Mouse (Mus musculus): ENCODE results near the gene Cd59b.

Cd59b gene

GRCm38 (mm10) chr2:104069704-104070185 lies at the start of gene Cd59b:
Gene Cd59b (plus strand): TSS chr2:104069849.
- no peak for DNase-seq (ENCODE audit: low spot score)

- DNase-seq (ENCODE audit: low spot score): no peak
Measured at GRCm38 (mm10) chr2:104023096-104023495, 46.6 kb upstream of the Cd59b start.

GRCm38 (mm10) chr2:104024656-104025055 lies 45.0 kb upstream of the Cd59b start:
- DNase-seq (ENCODE audit: low spot score): no peak

GRCm38 (mm10) chr2:104027458-104028138 lies 42.1 kb upstream of the Cd59b start, which contains the start of gene Fbxo3:
Gene Fbxo3 (plus strand): TSS chr2:104027721.
- peak; percentile 81 for DNase-seq (ENCODE audit: low spot score)

- no peak for DNase-seq (ENCODE audit: low spot score)
Measured at GRCm38 (mm10) chr2:104028139-104028723, 41.4 kb upstream of the Cd59b start, which contains the start of gene 4931422A03Rik. Gene 4931422A03Rik (minus strand): TSS chr2:104028361.

- DNase-seq (ENCODE audit: low spot score): no peak
Measured at GRCm38 (mm10) chr2:104029074-104029473, 40.6 kb upstream of the Cd59b start.

- no peak for DNase-seq (ENCODE audit: low spot score)
Measured at GRCm38 (mm10) chr2:104030381-104030780, 39.3 kb upstream of the Cd59b start.

GRCm38 (mm10) chr2:104032056-104032455 lies 37.6 kb upstream of the Cd59b start:
- no peak for DNase-seq (ENCODE audit: low spot score)

- DNase-seq (ENCODE audit: low spot score): peak; percentile 66
Measured at GRCm38 (mm10) chr2:104034832-104035472, 34.7 kb upstream of the Cd59b start.

- no peak for DNase-seq (ENCODE audit: low spot score)
Measured at GRCm38 (mm10) chr2:104035595-104035994, 34.1 kb upstream of the Cd59b start.

- no peak for DNase-seq (ENCODE audit: low spot score)
Measured at GRCm38 (mm10) chr2:104036316-104036715, 33.3 kb upstream of the Cd59b start.

GRCm38 (mm10) chr2:104038236-104038635 lies 31.4 kb upstream of the Cd59b start:
- DNase-seq (ENCODE audit: low spot score): no peak

- DNase-seq (ENCODE audit: low spot score): no peak
Measured at GRCm38 (mm10) chr2:104041632-104042031, 28.0 kb upstream of the Cd59b start.

GRCm38 (mm10) chr2:104042766-104043165 lies 26.9 kb upstream of the Cd59b start:
- DNase-seq (ENCODE audit: low spot score): no peak

- DNase-seq (ENCODE audit: low spot score): no peak
Measured at GRCm38 (mm10) chr2:104043624-104044478, 25.8 kb upstream of the Cd59b start.

GRCm38 (mm10) chr2:104044479-104045080 lies 25.1 kb upstream of the Cd59b start:
- no peak for DNase-seq (ENCODE audit: low spot score)

- no peak for DNase-seq (ENCODE audit: low spot score)
Measured at GRCm38 (mm10) chr2:104058381-104058780, 11.3 kb upstream of the Cd59b start.

GRCm38 (mm10) chr2:104058954-104059353 lies 10.7 kb upstream of the Cd59b start:
- no peak for DNase-seq (ENCODE audit: low spot score)

- DNase-seq (ENCODE audit: low spot score): peak; percentile 16
Measured at GRCm38 (mm10) chr2:104059786-104060185, 9.9 kb upstream of the Cd59b start.

- no peak for DNase-seq (ENCODE audit: low spot score)
Measured at GRCm38 (mm10) chr2:104060996-104061395, 8.7 kb upstream of the Cd59b start.

GRCm38 (mm10) chr2:104062665-104063064 lies 7.0 kb upstream of the Cd59b start:
- DNase-seq (ENCODE audit: low spot score): no peak

GRCm38 (mm10) chr2:104064152-104064551 lies 5.5 kb upstream of the Cd59b start:
- DNase-seq (ENCODE audit: low spot score): no peak
